Mouse (Mus musculus) liver, postnatal 0 days (tissue): ENCODE data around the gene Efcab8. TPM values are rescaled to one million over a fixed set of nuclear protein-coding genes. Genes with fewer than 3 reads are reported as not detected.
A peak's percentile ranks its signal among the peaks of the same experiment; 100 is the strongest.
"Not testable (repeated sequence)": the region's sequence is repeated elsewhere in the genome, so short reads cannot be mapped to it uniquely, and the experiment has no call there.

Experiments used
- ATAC-seq: fragments of 200-750 bp; cut with Nextera tagmentation; 2 replicates; pipeline ENCODE4 v1.8.0; 2017; ENCODE audit warnings: mild to moderate bottlenecking, moderate library complexity
- DNase-seq: peaks from one replicate; pipeline ENCODE4 v3.0.0-alpha.2; 2016
- H3K27ac ChIP-seq: fragments of 300-500 bp; sonication (generic); 2 replicates; pipeline ENCODE4 v1.5.1; 2014; ENCODE audit warnings: antibody characterized with exemption, moderate library complexity, mild to moderate bottlenecking, low read depth
- H3K27me3 ChIP-seq: fragments of 300-500 bp; sonication (generic); 2 replicates; pipeline ENCODE4 v1.6.1; 2014; ENCODE audit warnings: low read length, control low read depth, mixed read lengths; ENCODE audit not compliant: insufficient read depth
- H3K36me3 ChIP-seq: fragments of 300-500 bp; sonication (generic); replicated peaks from 2 replicates; pipeline ENCODE4 v1.6.1; 2014; ENCODE audit warnings: mild to moderate bottlenecking, control low read depth, low read length, moderate library complexity, mixed read lengths; ENCODE audit not compliant: insufficient read depth
- H3K4me1 ChIP-seq: fragments of 300-500 bp; sonication (generic); 2 replicates; pipeline ENCODE4 v1.6.1; 2014; ENCODE audit warnings: antibody characterized with exemption, mild to moderate bottlenecking, control low read depth; ENCODE audit not compliant: insufficient read depth
- H3K4me2 ChIP-seq: fragments of 300-500 bp; sonication (generic); 2 replicates; pipeline ENCODE4 v1.6.1; 2014; ENCODE audit warnings: low read depth, mild to moderate bottlenecking, low read length, moderate library complexity, mixed read lengths
- H3K4me3 ChIP-seq: fragments of 300-500 bp; sonication (generic); 2 replicates; pipeline ENCODE4 v1.5.1; 2014; ENCODE audit warnings: low read depth, low read length
- H3K9ac ChIP-seq: fragments of 300-500 bp; sonication (generic); replicated peaks from 2 replicates; pipeline ENCODE4 v1.6.1; 2014; ENCODE audit warnings: mild to moderate bottlenecking, moderate library complexity
- H3K9me3 ChIP-seq: fragments of 300-500 bp; sonication (generic); 2 replicates; pipeline ENCODE4 v1.6.1; 2016; ENCODE audit warnings: mild to moderate bottlenecking, control low read depth, low read length, mixed read lengths
- CTCF ChIP-seq: sonication (generic); IDR thresholded peaks from 2 replicates; pipeline ENCODE4 v1.5.1; 2016; ENCODE audit warnings: antibody characterized with exemption, low read depth
- EP300 ChIP-seq: IDR thresholded peaks from 2 replicates; pipeline ENCODE4 v1.6.1; 2016; ENCODE audit warnings: antibody characterized with exemption, low read depth, mild to moderate bottlenecking
- WGBS: fragments of 180-500 bp; shearing (Covaris S2); extraction: QIAGEN DNeasy Blood & Tissue Kit; methylation state at CpG from one replicate; pipeline ENCODE4 v1.1.7; 2014; ENCODE audit not compliant: insufficient replicate concordance; 5-methylcytosine and 5-hydroxymethylcytosine counted together
- polyA plus RNA-seq: library from polyadenylated mRNA; unstranded; fragments of >200 nt; fragmentation: Nextera tagmentation; extraction: Ambion mirVana; gene quantifications from 2 replicates; pipeline ENCODE4 v1.2.1, GENCODE M21; 2015

Efcab8 gene
- polyA plus RNA-seq, 1 experiment from 2014 or later = 0.04 TPM

DNA sequence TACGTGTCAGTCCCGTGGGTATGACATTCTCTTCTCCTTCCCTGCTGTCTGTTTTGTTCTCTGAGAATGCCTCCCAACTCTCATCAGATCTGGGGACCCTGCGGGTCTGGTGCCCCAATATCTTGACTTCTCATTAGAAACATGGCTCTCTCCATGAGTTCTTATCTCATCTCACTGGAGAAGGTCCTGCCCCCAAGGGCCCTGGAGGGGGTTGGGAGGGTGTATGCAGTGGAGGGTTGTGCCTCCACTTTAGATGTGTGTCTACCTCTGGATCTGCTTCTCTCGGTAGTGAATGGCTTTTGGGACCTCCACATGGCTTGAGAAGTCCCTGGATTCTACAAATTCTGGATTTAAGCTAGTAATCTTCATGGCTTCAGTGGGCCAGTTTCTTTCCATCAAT is 1.4 kb downstream of the Efcab8 start:
- no peak for DNase-seq
- Histone ChIP-seq H3K4me2 (no peak overlapping the region), H3K36me3 (no peaks in the 10 kb centered on the region), H3K27ac (no peak overlapping the region), H3K27me3 (no peaks in the 10 kb centered on the region), H3K9ac (no peak overlapping the region), H3K9me3 (no peaks in the 10 kb centered on the region), H3K4me1 (peaks cover 9% of the 10 kb centered on the region), H3K4me3 (no peak overlapping the region)
- no peak for ATAC-seq
- no peak for TF ChIP-seq CTCF
- TF ChIP-seq EP300 = no peak
- 58% methylated on average over 4 of the region's 4 CpGs for WGBS

DNA sequence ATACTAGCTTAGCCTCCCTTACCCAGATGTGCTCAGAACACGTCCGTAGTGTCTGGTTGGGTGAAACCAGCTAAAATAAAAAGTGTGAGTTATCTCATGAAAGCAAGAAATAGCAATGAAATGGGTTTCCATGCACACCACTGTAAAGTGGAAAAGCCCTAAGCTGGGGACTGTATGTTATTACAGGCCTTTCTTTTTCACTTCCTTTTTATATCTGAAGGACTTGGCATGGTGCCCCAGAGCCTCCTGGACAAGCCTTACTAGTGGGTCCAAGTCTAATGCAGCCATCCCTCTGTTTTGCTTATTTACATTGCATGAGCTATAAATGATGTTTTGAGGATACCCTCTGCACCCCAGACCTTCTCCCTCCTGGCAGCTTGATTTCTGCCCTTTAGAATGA is 4.9 kb downstream of the Efcab8 start:
- no peaks in the 10 kb centered on the region for H3K27me3 ChIP-seq
- 74% methylated on average over 2 of the region's 2 CpGs for WGBS
- no peaks in the 10 kb centered on the region for H3K4me1 ChIP-seq
- no peak overlapping the region for H3K9ac ChIP-seq
- no peaks in the 10 kb centered on the region for H3K36me3 ChIP-seq
- no peak overlapping the region for H3K4me2 ChIP-seq
- no peak for ATAC-seq
- no peak for DNase-seq
- H3K4me3 ChIP-seq = no peak overlapping the region
- H3K27ac ChIP-seq = no peak overlapping the region
- TF ChIP-seq EP300 (no peak), CTCF (no peak)
- no peaks in the 10 kb centered on the region for H3K9me3 ChIP-seq

DNA sequence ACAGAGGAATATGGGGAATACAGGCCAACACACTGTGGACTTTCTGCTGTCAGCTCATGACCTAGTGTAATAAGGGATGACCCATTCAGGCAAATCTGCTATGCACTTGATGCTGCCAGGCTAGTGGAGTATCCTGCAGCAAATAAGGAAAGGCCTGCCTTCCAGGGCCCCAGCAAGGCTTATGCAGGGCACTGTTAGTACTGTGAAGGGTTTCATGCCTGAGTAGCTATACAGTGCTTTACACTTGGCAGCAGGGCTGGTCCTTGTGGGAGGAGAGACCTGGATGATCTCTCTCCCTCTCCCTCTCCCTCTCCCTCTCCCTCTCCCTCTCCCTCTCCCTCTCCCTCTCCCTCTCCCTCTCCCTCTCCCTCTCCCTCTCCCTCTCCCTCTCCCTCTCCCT is 13.6 kb downstream of the Efcab8 start:
- TF ChIP-seq CTCF (no peak), EP300 (no peak)
- Histone ChIP-seq H3K27me3 (no peaks in the 10 kb centered on the region), H3K9ac (no peak overlapping the region), H3K4me2 (no peak overlapping the region), H3K4me3 (no peak overlapping the region), H3K27ac (no peak overlapping the region), H3K9me3 (no peaks in the 10 kb centered on the region), H3K36me3 (no peaks in the 10 kb centered on the region), H3K4me1 (no peaks in the 10 kb centered on the region)
- ATAC-seq = no peak
- DNase-seq = no peak

DNA sequence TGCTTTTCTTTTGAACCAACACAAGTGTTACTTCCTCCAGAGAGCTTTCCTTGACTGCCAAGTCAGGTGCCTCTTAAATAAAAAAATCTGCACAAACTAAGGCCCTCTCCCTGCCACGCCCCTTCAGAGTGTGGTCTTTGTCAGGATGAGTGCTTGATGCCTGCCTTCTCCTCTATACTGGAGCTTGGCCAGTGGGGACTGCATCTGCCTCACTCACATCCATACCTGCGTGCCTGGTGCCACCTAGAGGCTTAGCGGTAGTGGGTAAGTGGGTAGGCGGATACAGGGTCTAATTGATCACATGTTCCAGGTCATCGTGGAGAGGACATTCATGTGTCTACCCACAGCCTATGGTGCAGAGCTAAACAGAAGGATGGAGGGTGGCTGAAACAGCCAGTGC is 15.4 kb downstream of the Efcab8 start:
- WGBS = 52% methylated on average over 5 of the region's 5 CpGs
- ATAC-seq (no peak), DNase-seq (no peak)
- Histone ChIP-seq H3K9me3 (no peaks in the 10 kb centered on the region), H3K4me1 (no peaks in the 10 kb centered on the region), H3K9ac (no peak overlapping the region), H3K4me3 (no peak overlapping the region), H3K4me2 (no peak overlapping the region), H3K27me3 (no peaks in the 10 kb centered on the region), H3K36me3 (no peaks in the 10 kb centered on the region), H3K27ac (no peak overlapping the region)
- peak; percentile 57 for TF ChIP-seq CTCF
- no peak for TF ChIP-seq EP300

DNA sequence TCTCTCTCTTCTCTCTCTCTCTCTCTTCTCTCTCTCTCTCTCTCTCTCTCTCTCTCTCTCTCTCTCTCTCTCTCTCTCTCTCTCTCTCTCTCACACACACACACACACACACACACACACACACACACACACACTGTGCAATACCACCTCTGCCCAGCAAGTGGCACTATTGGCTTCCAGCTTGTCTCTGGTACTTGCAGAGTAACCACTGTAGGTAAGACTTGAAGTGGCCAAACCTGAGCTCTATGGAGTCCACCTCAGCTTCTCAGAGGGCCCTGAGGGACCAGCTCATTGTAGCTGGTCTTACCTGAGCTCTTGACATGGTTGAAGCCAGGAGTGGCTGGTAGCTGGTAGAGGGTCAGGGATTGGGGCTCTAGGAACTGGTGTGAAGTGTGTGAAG is 27.7 kb downstream of the Efcab8 start:
- H3K27ac ChIP-seq, H3K4me2 ChIP-seq, H3K9ac ChIP-seq, H3K9me3 ChIP-seq, H3K4me3 ChIP-seq, H3K4me1 ChIP-seq, H3K27me3 ChIP-seq, H3K36me3 ChIP-seq, ATAC-seq: not testable (repeated sequence)
- TF ChIP-seq CTCF = peak; percentile 79
- peak; percentile 72 for DNase-seq

GRCm38 (mm10) chr2:153808146-153808545 is 28.4 kb downstream of the Efcab8 start:
- Histone ChIP-seq H3K9me3 (no peaks in the 10 kb centered on the region), H3K4me2 (no peak overlapping the region), H3K9ac (no peak overlapping the region), H3K27ac (no peak overlapping the region), H3K4me1 (no peaks in the 10 kb centered on the region), H3K4me3 (no peak overlapping the region), H3K27me3 (no peaks in the 10 kb centered on the region), H3K36me3 (no peaks in the 10 kb centered on the region)
- 80% methylated on average over 8 of the region's 8 CpGs for WGBS
- ATAC-seq = no peak
- TF ChIP-seq EP300 (no peak), CTCF (no peak)
- DNase-seq = no peak

DNA sequence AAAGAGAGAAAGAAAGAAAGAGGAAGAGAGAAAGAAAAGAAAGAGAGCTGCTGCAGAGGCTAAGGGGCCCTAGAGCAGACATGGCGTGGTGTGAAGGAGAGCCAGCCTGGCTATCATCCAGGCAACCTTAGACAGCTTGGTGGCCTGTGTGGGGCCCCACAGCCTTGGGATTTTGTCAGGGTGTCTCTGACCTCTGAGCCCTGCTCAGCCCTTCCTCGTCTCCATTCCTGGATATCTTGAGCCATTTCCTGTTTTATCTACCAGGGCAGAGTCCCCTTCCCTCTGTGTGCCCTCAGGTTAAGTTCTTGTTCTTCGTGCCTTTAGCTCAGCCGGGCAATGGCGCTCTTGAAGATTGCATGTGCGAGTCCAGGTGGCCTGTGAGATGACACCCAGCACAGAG is 29.1 kb downstream of the Efcab8 start:
- ATAC-seq (no peak), DNase-seq (no peak)
- no peak overlapping the region for H3K9ac ChIP-seq
- H3K9me3 ChIP-seq = no peaks in the 10 kb centered on the region
- WGBS = 63% methylated on average over 6 of the region's 6 CpGs
- TF ChIP-seq CTCF = no peak
- no peak for TF ChIP-seq EP300
- no peak overlapping the region for H3K4me3 ChIP-seq
- H3K27ac ChIP-seq = no peak overlapping the region
- H3K27me3 ChIP-seq = no peaks in the 10 kb centered on the region
- H3K4me2 ChIP-seq = no peak overlapping the region
- no peaks in the 10 kb centered on the region for H3K4me1 ChIP-seq
- no peaks in the 10 kb centered on the region for H3K36me3 ChIP-seq
